Mouse (Mus musculus) C2C12 (cell line): Measurements from ENCODE around the gene Dennd4b. TPM values are rescaled to one million over a fixed set of nuclear protein-coding genes. Genes with fewer than 3 reads are reported as not detected.
A peak's percentile ranks its signal among the peaks of the same experiment; 100 is the strongest.

ENCODE experiments used
- H3K27me3 ChIP-seq: one replicate; pipeline ENCODE4 v1.6.1; 2011; ENCODE audit not compliant: control insufficient read depth, insufficient read depth, insufficient read length
- H3K36me3 ChIP-seq: one replicate; pipeline ENCODE4 v1.6.1; 2011; ENCODE audit not compliant: control insufficient read depth, insufficient read depth
- H3K4me3 ChIP-seq: one replicate; pipeline ENCODE4 v1.5.1; 2011; ENCODE audit warnings: mild to moderate bottlenecking, control low read depth; ENCODE audit not compliant: poor library complexity, insufficient read depth, severe bottlenecking
- H3K79me2 ChIP-seq: one replicate; pipeline ENCODE4 v1.6.1; 2011; ENCODE audit not compliant: control insufficient read depth, insufficient read depth
- H3K79me3 ChIP-seq: one replicate; pipeline ENCODE4 v1.6.1; 2011; ENCODE audit warnings: low read depth, control low read depth
- H3ac ChIP-seq: one replicate; pipeline ENCODE3; 2011; ENCODE audit warnings: low read depth; ENCODE audit not compliant: control insufficient read depth, insufficient read length
- CEBPB ChIP-seq: IDR thresholded peaks from one replicate; pipeline ENCODE4 v1.6.1; 2011; ENCODE audit warnings: low read depth, mild to moderate bottlenecking, control low read depth, moderate library complexity
- CTCF ChIP-seq: IDR thresholded peaks from one replicate; pipeline ENCODE4 v1.5.1; 2011; ENCODE audit not compliant: control insufficient read depth, insufficient read depth, insufficient read length
- FOSL1 ChIP-seq: IDR thresholded peaks from one replicate; pipeline ENCODE4 v1.8.0; 2011; ENCODE audit warnings: mild to moderate bottlenecking, low read length; ENCODE audit not compliant: poor library complexity, insufficient read depth, severe bottlenecking
- MAX ChIP-seq: IDR thresholded peaks from one replicate; pipeline ENCODE4 v1.6.1; 2011; ENCODE audit warnings: mild to moderate bottlenecking, control low read depth
- MYOD1 ChIP-seq: IDR thresholded peaks from one replicate; pipeline ENCODE4 v1.6.1; 2011; ENCODE audit warnings: low read depth; ENCODE audit not compliant: control insufficient read depth, insufficient read length
- MYOG ChIP-seq: IDR thresholded peaks from one replicate; pipeline ENCODE4 v1.6.1; 2011; ENCODE audit not compliant: control insufficient read depth, insufficient read length; ENCODE audit errors: extremely low read depth
- USF1 ChIP-seq: IDR thresholded peaks from one replicate; pipeline ENCODE4 v1.6.1; 2011; ENCODE audit warnings: low read depth, mild to moderate bottlenecking, control low read depth, moderate library complexity
- polyA plus RNA-seq: library from polyadenylated mRNA; unstranded; fragments of >200 nt; fragmentation: generic; extraction: Trizol; gene quantifications from one replicate; pipeline ENCODE4 v1.2.1, GENCODE M21; 2012; ENCODE audit warnings: missing spikeins

Dennd4b gene
- polyA plus RNA-seq, 1 experiment, result 2.6 TPM

DNA sequence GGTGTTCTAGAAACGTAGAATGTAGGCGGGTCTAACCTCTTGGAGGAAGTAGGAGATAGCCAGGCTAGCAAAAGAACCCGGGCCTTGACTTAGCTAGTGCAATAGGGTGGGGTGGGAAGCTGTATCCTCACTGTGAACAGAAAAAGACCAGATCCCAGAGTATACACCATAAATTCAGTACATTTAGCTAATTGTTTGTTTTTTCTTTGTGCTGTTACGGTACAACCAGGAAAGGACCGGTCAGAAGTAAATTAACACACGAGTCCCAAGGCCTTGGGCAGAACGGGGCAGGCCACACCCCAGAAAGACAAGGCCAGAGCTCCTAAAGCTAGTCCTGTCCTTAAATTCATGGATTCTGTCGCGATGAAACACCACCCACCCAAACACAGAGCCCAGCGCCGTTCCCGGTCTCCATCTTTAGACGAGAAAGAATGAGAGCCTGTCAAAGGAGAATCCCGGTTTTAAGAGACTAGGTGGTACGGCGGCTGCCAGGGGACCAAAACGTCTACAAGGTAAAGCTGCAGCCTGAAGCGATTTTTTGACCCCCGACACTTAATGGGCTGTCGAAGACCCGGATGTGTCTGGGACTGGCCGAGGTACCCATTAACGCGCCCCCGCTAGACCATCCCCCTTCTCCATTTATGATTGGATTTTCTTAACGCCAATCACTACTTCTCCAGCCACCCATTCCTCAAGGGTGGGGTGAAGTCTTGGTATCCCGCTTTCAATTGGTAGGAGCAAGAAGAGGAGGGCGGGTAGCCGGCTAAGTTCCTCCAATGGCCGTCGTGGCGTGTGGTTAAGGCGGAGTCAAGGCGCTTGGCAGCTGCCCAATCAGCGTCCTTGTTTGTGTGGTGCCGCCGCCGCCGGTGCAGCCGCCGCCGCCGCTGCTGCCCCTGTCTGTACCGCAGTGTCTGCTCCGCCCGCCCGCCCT, 27.6 kb downstream of the Dennd4b start, which contains the start of gene Gatad2b:
TSS of gene Gatad2b (plus strand) at position 834 of the 931 bp plus-strand sequence.
- peaks cover 6% of the 10 kb centered on the region for H3K36me3 ChIP-seq
- H3K27me3 ChIP-seq, result no peaks in the 10 kb centered on the region
- TF ChIP-seq CTCF (no peak), MYOG (no peak), USF1 (no peak), MYOD1 (no peak), CEBPB (no peak), FOSL1 (no peak), MAX (no peak)
- peak within 1 kb of the TSS; percentile 75 for H3K4me3 ChIP-seq
- peaks cover 45% of the 10 kb centered on the region for H3K79me2 ChIP-seq
- H3ac ChIP-seq, result peak within 1 kb of the TSS; percentile 90
- peaks cover 40% of the 10 kb centered on the region for H3K79me3 ChIP-seq

DNA sequence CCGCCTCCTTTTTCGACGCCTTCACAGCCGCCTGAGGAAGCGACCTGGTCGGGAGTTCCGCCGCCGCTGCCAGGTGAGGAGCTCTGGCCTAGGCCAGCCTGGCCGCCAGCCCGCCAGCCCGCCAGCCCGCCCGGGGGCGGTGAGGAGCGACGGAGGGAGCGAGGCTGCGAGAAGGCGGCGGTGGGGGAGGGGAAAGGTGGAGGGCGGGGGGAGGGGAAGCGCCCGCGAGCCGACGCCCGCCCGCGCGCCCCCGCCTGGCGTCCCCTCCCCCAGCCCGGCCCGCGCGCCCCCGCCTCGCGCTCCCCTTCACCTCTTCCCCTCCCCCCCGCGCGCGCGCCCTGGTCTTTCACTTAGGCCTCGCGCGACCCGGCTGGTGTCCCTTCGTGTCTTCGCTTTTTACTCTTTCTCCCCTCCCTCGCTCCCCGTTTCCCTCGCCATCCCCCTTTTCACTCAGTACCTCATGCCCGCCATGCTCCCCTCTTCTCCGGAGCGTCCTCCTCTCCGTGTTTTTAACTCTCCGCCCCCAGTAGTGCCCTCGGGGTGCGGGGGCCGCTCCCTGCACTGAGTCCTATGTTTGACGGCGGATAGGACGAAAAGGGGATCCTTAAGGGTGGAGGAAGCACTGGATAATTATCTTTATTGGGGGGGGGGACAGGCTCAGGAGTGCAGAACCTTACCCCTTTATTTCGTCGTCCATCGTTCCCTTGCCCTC, 28.5 kb downstream of the Dennd4b start:
- Histone ChIP-seq H3ac (peak overlapping the region; percentile 90), H3K36me3 (peaks cover 6% of the 10 kb centered on the region)

GRCm38 (mm10) chr3:90294064-90294440, 29.1 kb downstream of the Dennd4b start:
- Histone ChIP-seq H3ac (peak overlapping the region; percentile 90), H3K4me3 (peak overlapping the region; percentile 75), H3K36me3 (peaks cover 8% of the 10 kb centered on the region), H3K79me2 (peaks cover 59% of the 10 kb centered on the region), H3K27me3 (no peaks in the 10 kb centered on the region), H3K79me3 (peaks cover 54% of the 10 kb centered on the region)
- TF ChIP-seq USF1 (no peak), CTCF (no peak), CEBPB (no peak), FOSL1 (no peak), MYOD1 (no peak)

More for the DNA sequence above, 28.5 kb downstream of the Dennd4b start:
- Histone ChIP-seq H3K79me2 (peaks cover 54% of the 10 kb centered on the region), H3K4me3 (peak overlapping the region; percentile 75), H3K79me3 (peaks cover 49% of the 10 kb centered on the region), H3K27me3 (no peaks in the 10 kb centered on the region)
- TF ChIP-seq MYOD1 (no peak), USF1 (no peak), MYOG (no peak), MAX (no peak), CEBPB (no peak), CTCF (no peak), FOSL1 (no peak)

DNA sequence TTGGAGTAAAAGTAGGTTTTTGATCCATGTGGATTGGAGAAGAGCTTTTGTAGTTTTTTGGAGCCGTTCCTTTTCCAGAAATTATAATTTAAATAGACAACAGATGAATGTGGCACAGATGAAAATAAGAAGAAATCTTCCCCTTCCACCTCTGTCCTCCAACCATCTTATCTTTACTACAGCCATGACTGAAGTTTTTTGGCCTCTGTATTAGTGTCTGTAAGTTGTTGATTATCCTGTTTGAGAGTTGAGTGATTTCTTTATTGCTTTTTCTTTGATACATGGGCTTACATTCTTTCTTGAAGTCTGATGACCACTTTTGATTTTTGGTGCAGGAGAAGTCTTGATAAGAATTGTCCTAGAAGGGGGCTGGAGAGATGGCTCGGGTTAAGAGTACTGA, 29.7 kb downstream of the Dennd4b start:
- H3ac ChIP-seq, result no peak overlapping the region
- no peak overlapping the region for H3K4me3 ChIP-seq
- peaks cover 60% of the 10 kb centered on the region for H3K79me3 ChIP-seq
- H3K36me3 ChIP-seq, result peaks cover 11% of the 10 kb centered on the region
- no peaks in the 10 kb centered on the region for H3K27me3 ChIP-seq
- peaks cover 65% of the 10 kb centered on the region for H3K79me2 ChIP-seq
- no peak for TF ChIP-seq MYOG
- no peak for TF ChIP-seq MYOD1
- no peak for TF ChIP-seq USF1
- TF ChIP-seq MAX, result no peak
- TF ChIP-seq CTCF, result no peak
- no peak for TF ChIP-seq CEBPB
- no peak for TF ChIP-seq FOSL1

GRCm38 (mm10) chr3:90305801-90306200, 40.8 kb downstream of the Dennd4b start:
- no peaks in the 10 kb centered on the region for H3K27me3 ChIP-seq
- peaks cover 92% of the 10 kb centered on the region for H3K79me3 ChIP-seq
- TF ChIP-seq MYOG (no peak), MYOD1 (no peak), USF1 (no peak), FOSL1 (no peak), CEBPB (no peak)
- H3K79me2 ChIP-seq, result peaks cover 100% of the 10 kb centered on the region
- no peaks in the 10 kb centered on the region for H3K36me3 ChIP-seq
- H3ac ChIP-seq, result no peak overlapping the region
- no peak overlapping the region for H3K4me3 ChIP-seq

DNA sequence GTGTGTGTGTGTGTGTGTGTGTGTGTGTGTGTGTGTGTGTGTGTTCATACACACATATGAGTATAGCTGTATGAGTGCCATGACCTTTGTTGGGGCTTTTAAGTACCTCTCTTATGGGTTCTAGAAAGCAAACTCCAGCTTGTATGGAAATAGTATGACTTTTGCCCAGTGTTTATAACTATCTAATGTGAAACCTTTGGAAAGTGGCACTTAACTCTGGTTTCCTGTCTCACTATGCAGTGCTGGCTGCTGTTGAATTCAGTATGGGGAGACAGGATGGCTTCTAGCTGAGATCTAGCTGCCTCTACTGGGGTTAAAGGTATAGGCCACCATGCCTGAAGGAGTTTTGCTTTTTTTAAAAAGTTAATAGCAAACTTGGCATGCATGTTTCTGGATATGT, 44.6 kb downstream of the Dennd4b start:
- TF ChIP-seq CEBPB (no peak), USF1 (no peak), CTCF (no peak), MYOG (no peak)
- Histone ChIP-seq H3K36me3 (no peaks in the 10 kb centered on the region), H3K79me2 (peaks cover 100% of the 10 kb centered on the region)

More for the DNA sequence above, 44.6 kb downstream of the Dennd4b start:
- no peak overlapping the region for H3K4me3 ChIP-seq
- peaks cover 89% of the 10 kb centered on the region for H3K79me3 ChIP-seq
- H3K27me3 ChIP-seq, result no peaks in the 10 kb centered on the region
- H3ac ChIP-seq, result no peak overlapping the region
